Mouse (Mus musculus): Measurements from ENCODE around the gene Tff1. TPM values are rescaled to one million over a fixed set of nuclear protein-coding genes. Genes with fewer than 3 reads are reported as not detected.

The Tff1 gene
- total and polyA plus RNA-seq, 3 experiments, result 0.44 to 2.2 (median 1.6) TPM

DNA sequence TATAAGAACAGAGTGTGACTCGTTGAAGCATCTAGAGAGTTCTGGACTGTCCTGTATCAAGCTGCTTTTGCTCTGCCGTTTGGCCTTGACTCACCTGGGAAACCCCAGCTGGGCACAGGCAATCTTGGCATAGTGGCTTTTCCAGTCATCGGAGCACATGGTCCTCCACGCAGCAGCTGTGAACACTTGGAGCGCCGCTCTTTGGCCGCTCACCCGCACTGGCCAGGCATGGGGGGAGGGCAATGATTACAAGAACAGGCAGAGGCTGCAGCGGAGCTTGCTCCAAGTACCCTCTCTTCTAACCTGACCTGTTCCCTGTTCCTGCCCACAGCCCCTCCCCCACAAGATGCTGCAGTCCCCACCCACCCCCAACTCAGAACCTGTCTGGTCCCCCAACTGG lies 28.3 kb upstream of the Tff1 start:
- no peak overlapping the region for H3K27ac ChIP-seq (ENCODE audit: insufficient read depth, low read depth)
- no peak for TF ChIP-seq CTCF (conservative IDR thresholded peaks at IDR 0.05 in 1 of 2, IDR thresholded peaks at IDR 0.05 in 1 of 2; ENCODE audit: low read depth in 2 of 2, low read length in 2 of 2)

DNA sequence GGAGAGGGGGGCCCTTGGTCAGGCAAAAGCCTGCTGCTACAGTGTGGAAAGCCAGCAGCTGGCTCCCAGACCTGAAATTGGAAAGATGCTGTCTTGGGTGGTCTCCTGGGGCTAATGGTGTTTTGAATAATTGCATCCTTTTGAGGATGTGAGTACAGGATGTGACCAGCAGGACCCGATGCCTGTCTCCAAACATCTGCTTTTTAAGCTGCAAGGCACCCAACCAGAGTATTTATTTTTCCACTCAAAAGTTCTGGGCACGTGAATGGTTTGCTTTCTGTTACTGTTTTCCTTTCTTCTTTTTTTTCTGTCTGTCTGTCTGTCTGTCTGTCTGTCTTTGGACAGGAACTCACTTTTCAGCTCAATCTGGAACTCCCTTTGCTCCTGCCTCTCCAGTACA lies 27.6 kb upstream of the Tff1 start:
- Histone ChIP-seq H3K4me1 (ENCODE audit: control insufficient read depth in 1 of 2, insufficient read depth in 2 of 2) (peaks cover 8 to 28% of the 10 kb centered on the region in 2 experiments; a peak in 2 of 4 replicates), H3K4me3 (replicated peaks in 1 of 3; ENCODE audit: low read depth in 2 of 3, low read length in 2 of 3, poor library complexity in 1 of 3) (no peak overlapping the region), H3K4me2 (ENCODE audit: insufficient read depth, low read depth, poor library complexity, severe bottlenecking) (no peak overlapping the region), H3K9ac (ENCODE audit: insufficient read depth, low read depth) (no peak overlapping the region), H3K36me3 (replicated peaks in 1 of 2; ENCODE audit: control insufficient read depth in 1 of 2, insufficient read depth in 1 of 2, low read length in 1 of 2) (no peaks in the 10 kb centered on the region), H3K9me3 (replicated peaks; ENCODE audit: low read length) (no peaks in the 10 kb centered on the region), H3K27me3 (replicated peaks) (peaks cover 7% of the 10 kb centered on the region), H3K27ac (ENCODE audit: insufficient read depth, low read depth) (no peak overlapping the region), H3K79me2 (replicated peaks; ENCODE audit: control insufficient read depth, extremely low read depth, insufficient read depth, poor library complexity, severe bottlenecking) (no peaks in the 10 kb centered on the region)
- no peak for TF ChIP-seq SIN3A (IDR thresholded peaks at IDR 0.05; ENCODE audit: low read length)
- TF ChIP-seq BHLHE40 (IDR thresholded peaks at IDR 0.05; ENCODE audit: low read depth, low read length), result peak; percentile 82
- dilution Hi-C loops (cut with MboI; ENCODE audit: extremely low pct_ligation_motif_present, extremely low pct_unique_long_range_greater_than_20kb, low sequenced_read_pairs), result no loop called here
- in situ Hi-C loops (cut with MboI; ENCODE audit: low pct_ligation_motif_present, low pct_unique_long_range_greater_than_20kb, low sequenced_read_pairs), result no loop called here
- peak; percentile 53 for DNase-seq (ENCODE audit: extremely low read depth)

More for the DNA sequence above, 28.3 kb upstream of the Tff1 start:
- dilution Hi-C loops (cut with MboI; ENCODE audit: extremely low pct_ligation_motif_present, extremely low pct_unique_long_range_greater_than_20kb, low sequenced_read_pairs) (no loop called here), in situ Hi-C loops (cut with MboI; ENCODE audit: low pct_ligation_motif_present, low pct_unique_long_range_greater_than_20kb, low sequenced_read_pairs) (no loop called here)
- H3K9me3 ChIP-seq (replicated peaks; ENCODE audit: low read length), result no peaks in the 10 kb centered on the region
- H3K9ac ChIP-seq (ENCODE audit: insufficient read depth, low read depth), result no peak overlapping the region
- H3K79me2 ChIP-seq (replicated peaks; ENCODE audit: control insufficient read depth, extremely low read depth, insufficient read depth, poor library complexity, severe bottlenecking), result no peaks in the 10 kb centered on the region
- H3K4me2 ChIP-seq (ENCODE audit: insufficient read depth, low read depth, poor library complexity, severe bottlenecking), result no peak overlapping the region
- H3K4me3 ChIP-seq (replicated peaks in 1 of 3; ENCODE audit: low read depth in 2 of 3, low read length in 2 of 3, poor library complexity in 1 of 3), result no peak overlapping the region
- H3K4me1 ChIP-seq (ENCODE audit: control insufficient read depth in 1 of 2, insufficient read depth in 2 of 2), result peaks cover 8 to 28% of the 10 kb centered on the region in 2 experiments; a peak in 2 of 4 replicates
- no peaks in the 10 kb centered on the region for H3K36me3 ChIP-seq (replicated peaks in 1 of 2; ENCODE audit: control insufficient read depth in 1 of 2, insufficient read depth in 1 of 2, low read length in 1 of 2)
- H3K27me3 ChIP-seq (replicated peaks), result peaks cover 7% of the 10 kb centered on the region
- no peak for DNase-seq (ENCODE audit: extremely low read depth)

DNA sequence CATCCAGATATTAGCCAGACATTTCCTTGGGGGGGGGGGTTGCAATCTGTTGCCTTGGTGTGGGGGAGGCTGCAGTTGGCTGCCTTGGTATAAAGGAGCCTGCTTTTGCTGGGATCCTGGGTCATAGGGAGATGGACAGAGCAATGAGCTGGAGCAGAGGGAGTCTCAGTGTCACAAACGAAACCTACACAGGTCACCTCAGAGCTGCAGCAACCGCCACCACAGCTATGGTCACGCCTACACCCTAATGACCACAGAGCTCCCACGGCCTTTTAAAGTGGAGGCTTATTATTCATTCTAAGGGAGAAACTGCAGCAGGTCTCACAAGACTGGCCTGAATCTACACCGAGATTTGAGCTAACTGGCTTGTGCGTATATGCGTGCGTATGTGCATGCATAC lies 26.7 kb upstream of the Tff1 start:
- Histone ChIP-seq H3K4me3 (replicated peaks in 1 of 3; ENCODE audit: low read depth in 2 of 3, low read length in 2 of 3, poor library complexity in 1 of 3) (no peak overlapping the region), H3K4me1 (ENCODE audit: control insufficient read depth in 1 of 2, insufficient read depth in 2 of 2) (peaks cover 8 to 28% of the 10 kb centered on the region in 2 experiments; a peak in 2 of 4 replicates), H3K9ac (ENCODE audit: insufficient read depth, low read depth) (no peak overlapping the region), H3K79me2 (replicated peaks; ENCODE audit: control insufficient read depth, extremely low read depth, insufficient read depth, poor library complexity, severe bottlenecking) (no peaks in the 10 kb centered on the region), H3K4me2 (ENCODE audit: insufficient read depth, low read depth, poor library complexity, severe bottlenecking) (no peak overlapping the region), H3K27ac (ENCODE audit: insufficient read depth, low read depth) (no peak overlapping the region), H3K36me3 (replicated peaks in 1 of 2; ENCODE audit: control insufficient read depth in 1 of 2, insufficient read depth in 1 of 2, low read length in 1 of 2) (no peaks in the 10 kb centered on the region), H3K9me3 (replicated peaks; ENCODE audit: low read length) (peaks cover 1% of the 10 kb centered on the region), H3K27me3 (replicated peaks) (peaks cover 3% of the 10 kb centered on the region)
- dilution Hi-C loops (cut with MboI; ENCODE audit: extremely low pct_ligation_motif_present, extremely low pct_unique_long_range_greater_than_20kb, low sequenced_read_pairs), result no loop called here
- no peak for DNase-seq (ENCODE audit: extremely low read depth)
- in situ Hi-C loops (cut with MboI; ENCODE audit: low pct_ligation_motif_present, low pct_unique_long_range_greater_than_20kb, low sequenced_read_pairs), result no loop called here
- TF ChIP-seq EP300 (IDR thresholded peaks at IDR 0.05; ENCODE audit: low read length), result no peak
- no peak for TF ChIP-seq NELFE (IDR thresholded peaks at IDR 0.05; ENCODE audit: low read depth, low read length)
- TF ChIP-seq KAT2A (IDR thresholded peaks at IDR 0.05; ENCODE audit: insufficient replicate concordance, low read length), result no peak

DNA sequence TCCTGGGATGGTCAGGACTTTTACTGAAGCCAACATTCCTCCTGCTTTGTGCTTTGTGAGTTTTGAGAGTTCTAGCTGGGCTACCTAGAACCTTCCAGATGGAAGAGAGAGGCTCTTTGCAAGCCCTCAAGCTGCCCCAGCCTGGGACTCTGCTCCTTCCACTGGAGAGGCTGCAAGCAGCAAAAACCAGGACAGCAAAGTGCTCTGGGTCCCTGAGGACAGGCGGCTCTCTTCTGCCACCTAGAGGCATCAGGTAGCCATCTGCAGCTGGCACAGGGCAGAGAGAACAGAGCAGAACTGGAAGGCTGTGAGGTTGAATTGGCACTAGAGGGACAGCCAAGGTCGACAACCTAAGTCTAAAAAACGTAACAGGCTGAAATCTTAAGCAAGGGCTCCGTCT lies 22.3 kb upstream of the Tff1 start:
- in situ Hi-C loops (cut with MboI; ENCODE audit: low pct_ligation_motif_present, low pct_unique_long_range_greater_than_20kb, low sequenced_read_pairs), result loop anchor here (5.0 kb wide), 1 partner anchor 45 kb away; the partner anchor contains the start of gene Tff2
- peak; percentile 65 for DNase-seq (ENCODE audit: extremely low read depth)
- H3K9ac ChIP-seq (ENCODE audit: insufficient read depth, low read depth), result no peak overlapping the region
- H3K36me3 ChIP-seq (replicated peaks in 1 of 2; ENCODE audit: control insufficient read depth in 1 of 2, insufficient read depth in 1 of 2, low read length in 1 of 2), result no peaks in the 10 kb centered on the region
- dilution Hi-C loops (cut with MboI; ENCODE audit: extremely low pct_ligation_motif_present, extremely low pct_unique_long_range_greater_than_20kb, low sequenced_read_pairs), result no loop called here
- no peak overlapping the region for H3K4me2 ChIP-seq (ENCODE audit: insufficient read depth, low read depth, poor library complexity, severe bottlenecking)
- H3K4me1 ChIP-seq (ENCODE audit: control insufficient read depth in 1 of 2, insufficient read depth in 2 of 2), result peaks cover 17 to 35% of the 10 kb centered on the region in 2 experiments
- no peaks in the 10 kb centered on the region for H3K79me2 ChIP-seq (replicated peaks; ENCODE audit: control insufficient read depth, extremely low read depth, insufficient read depth, poor library complexity, severe bottlenecking)
- H3K4me3 ChIP-seq (replicated peaks in 1 of 3; ENCODE audit: low read depth in 2 of 3, low read length in 2 of 3, poor library complexity in 1 of 3), result no peak overlapping the region
- H3K27me3 ChIP-seq (replicated peaks), result no peaks in the 10 kb centered on the region
- peaks cover 3% of the 10 kb centered on the region for H3K9me3 ChIP-seq (replicated peaks; ENCODE audit: low read length)
- no peak overlapping the region for H3K27ac ChIP-seq (ENCODE audit: insufficient read depth, low read depth)
- TF ChIP-seq ETS1 (conservative IDR thresholded peaks at IDR 0.05; ENCODE audit: low read depth, low read length) (no peak), CHD2 (IDR thresholded peaks at IDR 0.05; ENCODE audit: low read length) (no peak), HCFC1 (IDR thresholded peaks at IDR 0.05; ENCODE audit: low read depth, low read length) (no peak), KAT2A (IDR thresholded peaks at IDR 0.05; ENCODE audit: insufficient replicate concordance, low read length) (no peak), UBTF (IDR thresholded peaks at IDR 0.05; ENCODE audit: low read depth, low read length) (no peak), USF1 (IDR thresholded peaks at IDR 0.05; ENCODE audit: low read depth, low read length) (no peak), ZNF384 (IDR thresholded peaks at IDR 0.05; ENCODE audit: low read depth, low read length) (no peak), BHLHE40 (IDR thresholded peaks at IDR 0.05; ENCODE audit: low read depth, low read length) (no peak), JUN (IDR thresholded peaks at IDR 0.05; ENCODE audit: insufficient read depth, low read depth, low read length) (no peak), NELFE (IDR thresholded peaks at IDR 0.05; ENCODE audit: low read depth, low read length) (peak; percentile 19; the same call in 1 of the 2 replicates), PAX5 (IDR thresholded peaks at IDR 0.05; ENCODE audit: low read length) (no peak), MAFK (IDR thresholded peaks at IDR 0.05; ENCODE audit: insufficient replicate concordance, low read length) (no peak), MYC (IDR thresholded peaks at IDR 0.05; ENCODE audit: low read depth, low read length) (no peak), E2F4 (IDR thresholded peaks at IDR 0.05; ENCODE audit: insufficient replicate concordance, low read depth, low read length) (no peak), MAZ (IDR thresholded peaks at IDR 0.05; ENCODE audit: low read depth, low read length) (no peak), SMC3 (IDR thresholded peaks at IDR 0.05; ENCODE audit: low read depth, low read length) (peak; percentile 96)
